Mouse (Mus musculus): ENCODE results near the gene Gm21885.

GRCm38 (mm10) chr11:94234380-94234779 lies 47.3 kb upstream of the Gm21885 start:
- no peak for TF ChIP-seq POLR2A (IDR thresholded peaks at IDR 0.05; ENCODE audit: borderline replicate concordance, extremely low read depth, insufficient read depth, insufficient read length, poor library complexity, severe bottlenecking)
- TF ChIP-seq CTCF (IDR thresholded peaks at IDR 0.05; ENCODE audit: borderline replicate concordance, extremely low read depth, insufficient read depth, insufficient read length), result no peak
